Mouse (Mus musculus): ENCODE data around the gene Dennd2a.

- TF ChIP-seq MAX (IDR thresholded peaks at IDR 0.05; ENCODE audit: low read depth): no peak
- TF ChIP-seq POLR2A (IDR thresholded peaks at IDR 0.05; ENCODE audit: insufficient read length, low read depth): no peak
- no peak for TF ChIP-seq SRF (IDR thresholded peaks at IDR 0.05; ENCODE audit: control insufficient read depth, insufficient read length, low read depth)
- TF ChIP-seq USF1 (IDR thresholded peaks at IDR 0.05; ENCODE audit: low read depth): no peak
- TF ChIP-seq MYOD1 (IDR thresholded peaks at IDR 0.05; ENCODE audit: control insufficient read depth in 1 of 3, insufficient read length in 2 of 3, low read depth in 2 of 3): no peak
- TF ChIP-seq TCF12 (IDR thresholded peaks at IDR 0.05; ENCODE audit: insufficient read depth, poor library complexity, severe bottlenecking): no peak
- TF ChIP-seq MYOG (IDR thresholded peaks at IDR 0.05; ENCODE audit: control insufficient read depth in 1 of 3, insufficient read depth in 1 of 3, insufficient read length in 2 of 3, low read depth in 2 of 3): no peak
- no peak for TF ChIP-seq POLR2AphosphoS2 (IDR thresholded peaks at IDR 0.05; ENCODE audit: insufficient read length, low read depth)
- no peak for TF ChIP-seq REST (IDR thresholded peaks at IDR 0.05; ENCODE audit: insufficient read depth, insufficient read length)
Measured at GRCm38 (mm10) chr6:39434111-39434885, 123.4 kb downstream of the Dennd2a start.
